Mouse (Mus musculus): Measurements from ENCODE around the gene Nr1i3. TPM values are rescaled to one million over a fixed set of nuclear protein-coding genes. Genes with fewer than 3 reads are reported as not detected.

The Nr1i3 gene
- polyA plus RNA-seq (2016; fragmentation: Nextera tagmentation; extraction: Ambion mirVana): 0.21 and 0.27 TPM in 2 replicates

- WGBS: 70% methylated on average over 10 of the region's 10 CpGs
- no peak for DNase-seq (ENCODE audit: low spot score)
Measured at GRCm38 (mm10) chr1:171213801-171214496, at the start of gene Nr1i3. Gene Nr1i3, plus strand, starts transcription at chr1:171213970.

GRCm38 (mm10) chr1:171164258-171164657, 49.5 kb upstream of the Nr1i3 start:
- Histone ChIP-seq H3K9me3 (no peaks in the 10 kb centered on the region), H3K4me1 (replicated peaks) (peaks cover 15% of the 10 kb centered on the region), H3K4me3 (no peak overlapping the region), H3K27ac (no peak overlapping the region; the same call in 1 of the 2 replicates), H3K36me3 (no peaks in the 10 kb centered on the region), H3K27me3 (ENCODE audit: insufficient read depth, poor library complexity, severe bottlenecking) (peaks cover 34% of the 10 kb centered on the region)
- DNase-seq (ENCODE audit: low spot score): no peak
- 33% methylated on average over 3 of the region's 3 CpGs for WGBS

More at GRCm38 (mm10) chr1:171213801-171214496, at the start of gene Nr1i3:
- Histone ChIP-seq H3K4me1 (replicated peaks) (peaks cover 7% of the 10 kb centered on the region; the same call in 1 of the 2 replicates), H3K4me3 (no peak within 1 kb of the TSS), H3K36me3 (peaks cover 17% of the 10 kb centered on the region), H3K27ac (no peak within 1 kb of the TSS), H3K9me3 (no peaks in the 10 kb centered on the region), H3K27me3 (ENCODE audit: insufficient read depth, poor library complexity, severe bottlenecking) (peaks cover 2% of the 10 kb centered on the region; the same call in 1 of the 2 replicates)

- H3K4me1 ChIP-seq (replicated peaks): no peaks in the 10 kb centered on the region
- WGBS: 79% methylated on average over 5 of the region's 5 CpGs
- DNase-seq (ENCODE audit: low spot score): no peak
Measured at GRCm38 (mm10) chr1:171165629-171166345, 48.0 kb upstream of the Nr1i3 start.

GRCm38 (mm10) chr1:171168906-171169305, 44.9 kb upstream of the Nr1i3 start:
- no peaks in the 10 kb centered on the region for H3K9me3 ChIP-seq
- H3K4me1 ChIP-seq (replicated peaks): no peaks in the 10 kb centered on the region
- H3K27ac ChIP-seq: no peak overlapping the region
- 88% methylated on average over 12 of the region's 12 CpGs for WGBS
- H3K4me3 ChIP-seq: no peak overlapping the region
- H3K36me3 ChIP-seq: no peaks in the 10 kb centered on the region
- DNase-seq (ENCODE audit: low spot score): no peak
- no peaks in the 10 kb centered on the region for H3K27me3 ChIP-seq (ENCODE audit: insufficient read depth, poor library complexity, severe bottlenecking)

More at GRCm38 (mm10) chr1:171165629-171166345, 48.0 kb upstream of the Nr1i3 start:
- H3K27me3 ChIP-seq (ENCODE audit: insufficient read depth, poor library complexity, severe bottlenecking): peaks cover 19% of the 10 kb centered on the region
- no peak overlapping the region for H3K27ac ChIP-seq
- no peaks in the 10 kb centered on the region for H3K36me3 ChIP-seq
- no peaks in the 10 kb centered on the region for H3K9me3 ChIP-seq
- H3K4me3 ChIP-seq: no peak overlapping the region

GRCm38 (mm10) chr1:171169913-171170312, 43.9 kb upstream of the Nr1i3 start:
- DNase-seq (ENCODE audit: low spot score): no peak
- 75% methylated on average over 3 of the region's 3 CpGs for WGBS
- Histone ChIP-seq H3K9me3 (no peaks in the 10 kb centered on the region), H3K4me3 (no peak overlapping the region), H3K27me3 (ENCODE audit: insufficient read depth, poor library complexity, severe bottlenecking) (no peaks in the 10 kb centered on the region), H3K36me3 (no peaks in the 10 kb centered on the region), H3K4me1 (replicated peaks) (no peaks in the 10 kb centered on the region), H3K27ac (no peak overlapping the region)

GRCm38 (mm10) chr1:171171138-171171537, 42.6 kb upstream of the Nr1i3 start:
- Histone ChIP-seq H3K27me3 (ENCODE audit: insufficient read depth, poor library complexity, severe bottlenecking) (no peaks in the 10 kb centered on the region), H3K36me3 (no peaks in the 10 kb centered on the region), H3K27ac (peak overlapping the region; percentile 3; the same call in 1 of the 2 replicates), H3K4me1 (replicated peaks) (no peaks in the 10 kb centered on the region), H3K4me3 (no peak overlapping the region), H3K9me3 (no peaks in the 10 kb centered on the region)
- DNase-seq (ENCODE audit: low spot score): no peak
- WGBS: 60% methylated on average over 3 of the region's 3 CpGs

GRCm38 (mm10) chr1:171172779-171173178, 41.0 kb upstream of the Nr1i3 start:
- H3K4me1 ChIP-seq (replicated peaks): no peaks in the 10 kb centered on the region
- no peaks in the 10 kb centered on the region for H3K27me3 ChIP-seq (ENCODE audit: insufficient read depth, poor library complexity, severe bottlenecking)
- 97% methylated on average over 8 of the region's 8 CpGs for WGBS
- no peak overlapping the region for H3K4me3 ChIP-seq
- H3K27ac ChIP-seq: no peak overlapping the region
- H3K9me3 ChIP-seq: no peaks in the 10 kb centered on the region
- H3K36me3 ChIP-seq: no peaks in the 10 kb centered on the region
- DNase-seq (ENCODE audit: low spot score): no peak

GRCm38 (mm10) chr1:171179487-171180171, 34.1 kb upstream of the Nr1i3 start:
- Histone ChIP-seq H3K27ac (no peak overlapping the region), H3K4me3 (no peak overlapping the region), H3K9me3 (no peaks in the 10 kb centered on the region), H3K27me3 (ENCODE audit: insufficient read depth, poor library complexity, severe bottlenecking) (no peaks in the 10 kb centered on the region), H3K4me1 (replicated peaks) (no peaks in the 10 kb centered on the region), H3K36me3 (no peaks in the 10 kb centered on the region)
- 86% methylated on average over 5 of the region's 5 CpGs for WGBS
- no peak for DNase-seq (ENCODE audit: low spot score)

- WGBS: 81% methylated on average over 3 of the region's 3 CpGs
- no peak for DNase-seq (ENCODE audit: low spot score)
- no peak overlapping the region for H3K4me3 ChIP-seq
- no peak overlapping the region for H3K27ac ChIP-seq
- H3K9me3 ChIP-seq: no peaks in the 10 kb centered on the region
- H3K36me3 ChIP-seq: no peaks in the 10 kb centered on the region
- peaks cover 23% of the 10 kb centered on the region for H3K4me1 ChIP-seq (replicated peaks)
- 0 out of 2 replicates have a peak, but pooled peaks cover 3% of the 10 kb centered on the region for H3K27me3 ChIP-seq (ENCODE audit: insufficient read depth, poor library complexity, severe bottlenecking)
Measured at GRCm38 (mm10) chr1:171183025-171183424, 30.7 kb upstream of the Nr1i3 start.

- 76% methylated on average over 3 of the region's 3 CpGs for WGBS
- no peak for DNase-seq (ENCODE audit: low spot score)
- H3K27me3 ChIP-seq (ENCODE audit: insufficient read depth, poor library complexity, severe bottlenecking): 0 out of 2 replicates have a peak, but pooled peaks cover 3% of the 10 kb centered on the region
Measured at GRCm38 (mm10) chr1:171183620-171184019, 30.1 kb upstream of the Nr1i3 start.

GRCm38 (mm10) chr1:171184314-171184713, 29.5 kb upstream of the Nr1i3 start:
- Histone ChIP-seq H3K36me3 (no peaks in the 10 kb centered on the region), H3K27me3 (ENCODE audit: insufficient read depth, poor library complexity, severe bottlenecking) (peaks cover 4% of the 10 kb centered on the region; the same call in 1 of the 2 replicates), H3K9me3 (no peaks in the 10 kb centered on the region), H3K4me3 (no peak overlapping the region), H3K4me1 (replicated peaks) (peaks cover 36% of the 10 kb centered on the region), H3K27ac (no peak overlapping the region)
- WGBS: 88% methylated on average over 7 of the region's 7 CpGs
- DNase-seq (ENCODE audit: low spot score): no peak

More at GRCm38 (mm10) chr1:171183620-171184019, 30.1 kb upstream of the Nr1i3 start:
- no peaks in the 10 kb centered on the region for H3K9me3 ChIP-seq
- peak overlapping the region; percentile 12; the same call in 1 of the 2 replicates for H3K27ac ChIP-seq
- no peak overlapping the region for H3K4me3 ChIP-seq
- peaks cover 29% of the 10 kb centered on the region for H3K4me1 ChIP-seq (replicated peaks)
- no peaks in the 10 kb centered on the region for H3K36me3 ChIP-seq

- no peak for DNase-seq (ENCODE audit: low spot score)
- no peaks in the 10 kb centered on the region for H3K9me3 ChIP-seq
- peaks cover 43% of the 10 kb centered on the region for H3K4me1 ChIP-seq (replicated peaks)
- no peaks in the 10 kb centered on the region for H3K36me3 ChIP-seq
- no peak overlapping the region for H3K4me3 ChIP-seq
- peaks cover 17% of the 10 kb centered on the region for H3K27me3 ChIP-seq (ENCODE audit: insufficient read depth, poor library complexity, severe bottlenecking)
- H3K27ac ChIP-seq: no peak overlapping the region
- WGBS: 75% methylated on average over 8 of the region's 8 CpGs
Measured at GRCm38 (mm10) chr1:171185655-171186054, 28.1 kb upstream of the Nr1i3 start.
